Mouse (Mus musculus) small intestine, adult 2 months (tissue): ENCODE data around the gene Retreg1. TPM values are rescaled to one million over a fixed set of nuclear protein-coding genes. Genes with fewer than 3 reads are reported as not detected.

ENCODE experiments used
- H3K27ac ChIP-seq: fragments of 200-500 bp; 2 replicates; pipeline ENCODE4 v1.5.1; 2012; ENCODE audit warnings: low read depth, low read length, control low read depth, inconsistent platforms; ENCODE audit not compliant: insufficient read depth
- H3K27me3 ChIP-seq: fragments of 200-500 bp; 2 replicates; pipeline ENCODE4 v1.6.1; 2012; ENCODE audit warnings: mild to moderate bottlenecking, moderate library complexity, low read length, inconsistent platforms; ENCODE audit not compliant: control insufficient read depth, insufficient read depth
- H3K36me3 ChIP-seq: fragments of 200-500 bp; 2 replicates; pipeline ENCODE4 v1.6.1; 2012; ENCODE audit warnings: mild to moderate bottlenecking, low read length, control low read depth, inconsistent platforms; ENCODE audit not compliant: control insufficient read depth, insufficient read depth
- H3K4me1 ChIP-seq: fragments of 200-500 bp; 2 replicates; pipeline ENCODE4 v1.6.1; 2012; ENCODE audit warnings: low read length, inconsistent platforms, mixed read lengths; ENCODE audit not compliant: control insufficient read depth, insufficient read depth, insufficient read length
- H3K4me3 ChIP-seq: fragments of 200-500 bp; 2 replicates; pipeline ENCODE4 v1.5.1; 2012; ENCODE audit warnings: low read depth, mild to moderate bottlenecking, control low read depth, inconsistent platforms, low read length, moderate library complexity
- CTCF ChIP-seq: fragments of 200-500 bp; IDR thresholded peaks from 2 replicates; pipeline ENCODE4 v1.5.1; 2012; ENCODE audit warnings: low read depth, mild to moderate bottlenecking, control low read depth, inconsistent platforms, low read length, moderate library complexity, mixed read lengths; ENCODE audit not compliant: insufficient replicate concordance, insufficient read length; ENCODE audit errors: extremely low read depth
- POLR2A ChIP-seq: fragments of 200-500 bp; IDR thresholded peaks from 2 replicates; pipeline ENCODE4 v1.6.1; 2012; ENCODE audit warnings: low read depth, mild to moderate bottlenecking, control low read depth, inconsistent platforms, low read length, moderate library complexity
- WGBS: fragments of 180-500 bp; shearing (Covaris S2); methylation state at CpG from one replicate; pipeline ENCODE4 v1.1.7; 2018; 5-methylcytosine and 5-hydroxymethylcytosine counted together
- polyA plus RNA-seq: library from polyadenylated mRNA; depleted of rRNA; stranded (reverse); fragments of >200 nt; gene quantifications from 2 replicates; pipeline ENCODE4 v1.2.3, GENCODE M21; 2012; rRNA removed

Gene Retreg1
- polyA plus RNA-seq, 1 experiment: 7.5 TPM

GRCm38 (mm10) chr15:26022636-26023035 is 179.7 kb downstream of the Retreg1 start:
- WGBS: 86% methylated on average over 5 of the region's 5 CpGs
- no peaks in the 10 kb centered on the region for H3K36me3 ChIP-seq
- H3K27me3 ChIP-seq: no peaks in the 10 kb centered on the region
- no peak overlapping the region for H3K27ac ChIP-seq
- no peak overlapping the region for H3K4me3 ChIP-seq
- no peaks in the 10 kb centered on the region for H3K4me1 ChIP-seq
- no peak for TF ChIP-seq CTCF
- TF ChIP-seq POLR2A: no peak

Other genes with a start within 250 kb of the Retreg1 start
- 14.1 and 20.8 TPM in 2 replicates for gene Myo10, start 220.7 kb upstream of the Retreg1 start, polyA plus RNA-seq
- 11.2 and 30.2 TPM in 2 replicates for gene Zfp622, start 141.2 kb downstream of the Retreg1 start, polyA plus RNA-seq